Mouse (Mus musculus) CH12.LX (cell line): Measurements from ENCODE around the gene Gm10799.
"Not testable (repeated sequence)": the region's sequence is repeated elsewhere in the genome, so short reads cannot be mapped to it uniquely, and the experiment has no call there.

ENCODE experiments used
- CTCF ChIP-seq, 2 experiments: IDR thresholded peaks in 1 of 2; conservative IDR thresholded peaks in 1 of 2; 2 replicates each; pipeline ENCODE4 v1.5.1; 2011 to 2012; ENCODE audit warnings: low read depth in 2 of 2, low read length in 2 of 2, improper control_type of control experiment in 1 of 2, inconsistent platforms in 1 of 2, mild to moderate bottlenecking in 1 of 2, moderate library complexity in 1 of 2
- E2F4 ChIP-seq: IDR thresholded peaks from 2 replicates; pipeline ENCODE4 v1.6.1; 2011; ENCODE audit warnings: low read depth, low read length, improper control_type of control experiment; ENCODE audit not compliant: insufficient replicate concordance
- EP300 ChIP-seq: IDR thresholded peaks from 2 replicates; pipeline ENCODE4 v1.6.1; 2011; ENCODE audit warnings: low read length, improper control_type of control experiment
- ETS1 ChIP-seq: conservative IDR thresholded peaks from 2 replicates; pipeline ENCODE4 v1.6.1; 2012; ENCODE audit warnings: low read depth, mild to moderate bottlenecking, inconsistent platforms, low read length, improper control_type of control experiment, moderate library complexity
- GABPA ChIP-seq: IDR thresholded peaks from 2 replicates; pipeline ENCODE4 v1.6.1; 2012; ENCODE audit warnings: low read depth, low read length, improper control_type of control experiment, inconsistent platforms; ENCODE audit not compliant: insufficient replicate concordance
- KAT2A ChIP-seq: IDR thresholded peaks from 2 replicates; pipeline ENCODE4 v1.6.1; 2012; ENCODE audit warnings: low read length, improper control_type of control experiment, inconsistent platforms; ENCODE audit not compliant: insufficient replicate concordance
- MAX ChIP-seq: IDR thresholded peaks from 2 replicates; pipeline ENCODE4 v1.6.1; 2011; ENCODE audit warnings: low read length, improper control_type of control experiment
- MYC ChIP-seq: IDR thresholded peaks from 2 replicates; pipeline ENCODE4 v1.6.1; 2011; ENCODE audit warnings: low read depth, mild to moderate bottlenecking, improper control_type of control experiment, low read length
- NRF1 ChIP-seq: IDR thresholded peaks from 2 replicates; pipeline ENCODE4 v1.6.1; 2014; ENCODE audit warnings: low read depth, mild to moderate bottlenecking, inconsistent platforms, low read length, improper control_type of control experiment, moderate library complexity
- POLR2A ChIP-seq: IDR thresholded peaks from 2 replicates; pipeline ENCODE4 v1.6.1; 2011; ENCODE audit warnings: low read depth, mild to moderate bottlenecking, improper control_type of control experiment, low read length
- USF2 ChIP-seq: conservative IDR thresholded peaks from 2 replicates; pipeline ENCODE4 v1.6.1; 2011; ENCODE audit warnings: low read depth, low read length, improper control_type of control experiment
- ZNF384 ChIP-seq: IDR thresholded peaks from 2 replicates; pipeline ENCODE4 v1.6.1; 2012; ENCODE audit warnings: low read depth, low read length, improper control_type of control experiment, inconsistent platforms

GRCm38 (mm10) chr2:104113563-104113962 lies 45.2 kb upstream of the Gm10799 start:
- not testable (repeated sequence) for TF ChIP-seq KAT2A; POLR2A; CTCF (conservative IDR thresholded peaks at IDR 0.05 in 1 of 2, IDR thresholded peaks at IDR 0.05 in 1 of 2; ENCODE audit: low read depth in 2 of 2, low read length in 2 of 2); ZNF384; MYC; ETS1; EP300; E2F4; NRF1; USF2; GABPA; MAX
